Mouse (Mus musculus) cerebellum, postnatal 14 days (tissue): Measurements from ENCODE around the gene Xlr5c.
"Not testable (repeated sequence)": the region's sequence is repeated elsewhere in the genome, so short reads cannot be mapped to it uniquely, and the experiment has no call there.

Experiments used
- DNase-seq, 2 experiments: peaks; one replicate each; pipeline ENCODE4 v3.0.0; 2021; ENCODE audit warnings: mixed read lengths in 2 of 2

Gene Xlr5c

GRCm38 (mm10) chrX:73292876-73293275, at the start of gene Xlr5c, which contains the start of gene Xlr5a:
TSS of gene Xlr5c (minus strand) at chrX:73292976.
TSS of gene Xlr5a (minus strand) at chrX:73292976.
- DNase-seq = not testable (repeated sequence)

- DNase-seq = peak; percentile 76 to 83
These were observed 49.7 kb upstream of the Xlr5c start, which contains the start of gene Zfp275 for GRCm38 (mm10) chrX:73342483-73342895. TSS of gene Zfp275 (plus strand) at chrX:73342621.

- no peak for DNase-seq
These were observed 49.3 kb upstream of the Xlr5c start for GRCm38 (mm10) chrX:73342068-73342467.

GRCm38 (mm10) chrX:73341473-73341872, 48.7 kb upstream of the Xlr5c start:
- no peak for DNase-seq

GRCm38 (mm10) chrX:73336740-73337139, 44.0 kb upstream of the Xlr5c start, which contains the start of gene Gm45015:
TSS of gene Gm45015 (minus strand) at chrX:73336840.
- no peak for DNase-seq

- no peak for DNase-seq
These were observed 40.8 kb upstream of the Xlr5c start for GRCm38 (mm10) chrX:73333548-73333947.

- no peak for DNase-seq
These were observed 34.4 kb upstream of the Xlr5c start for GRCm38 (mm10) chrX:73327215-73327614.

GRCm38 (mm10) chrX:73321029-73321428, 28.3 kb upstream of the Xlr5c start:
- DNase-seq = no peak

- DNase-seq = peak; percentile 41 to 43
These were observed 19.7 kb upstream of the Xlr5c start for GRCm38 (mm10) chrX:73312522-73312921.

- not testable (repeated sequence) for DNase-seq
These were observed 3.0 kb upstream of the Xlr5c start for GRCm38 (mm10) chrX:73295745-73296144.

- DNase-seq = not testable (repeated sequence)
These were observed 27.5 kb downstream of the Xlr5c start, which contains the start of gene Xlr3c for GRCm38 (mm10) chrX:73265270-73265669. TSS of gene Xlr3c (minus strand) at chrX:73265390.

- not testable (repeated sequence) for DNase-seq
These were observed 30.3 kb downstream of the Xlr5c start for GRCm38 (mm10) chrX:73262428-73262827.

- not testable (repeated sequence) for DNase-seq
These were observed 49.9 kb downstream of the Xlr5c start, which contains the start of gene Xlr4c for GRCm38 (mm10) chrX:73242821-73243325. TSS of gene Xlr4c (minus strand) at chrX:73243130.
